Mouse (Mus musculus): ENCODE results near the gene Angpt4. TPM values are rescaled to one million over a fixed set of nuclear protein-coding genes. Genes with fewer than 3 reads are reported as not detected.

Angpt4 gene
- total and polyA plus RNA-seq, 3 experiments = 0.04 TPM; not detected in 2

GRCm38 (mm10) chr2:151898106-151898505 lies 12.9 kb upstream of the Angpt4 start:
- dilution Hi-C loops (cut with MboI; ENCODE audit: extremely low pct_ligation_motif_present, extremely low pct_unique_long_range_greater_than_20kb, low sequenced_read_pairs) (no loop called here), in situ Hi-C loops (cut with MboI; ENCODE audit: low pct_ligation_motif_present, low pct_unique_long_range_greater_than_20kb, low sequenced_read_pairs) (no loop called here)
- H3K9ac ChIP-seq (ENCODE audit: insufficient read depth, low read depth) = no peak overlapping the region
- H3K27me3 ChIP-seq (replicated peaks) = peaks cover 90% of the 10 kb centered on the region
- H3K9me3 ChIP-seq (replicated peaks; ENCODE audit: low read length) = peaks cover 3% of the 10 kb centered on the region
- no peak overlapping the region for H3K4me3 ChIP-seq (replicated peaks in 1 of 3; ENCODE audit: low read depth in 2 of 3, low read length in 2 of 3, poor library complexity in 1 of 3)
- H3K4me1 ChIP-seq (ENCODE audit: control insufficient read depth in 1 of 2, insufficient read depth in 2 of 2) = no peaks in the 10 kb centered on the region
- no peaks in the 10 kb centered on the region for H3K36me3 ChIP-seq (replicated peaks in 1 of 2; ENCODE audit: control insufficient read depth in 1 of 2, insufficient read depth in 1 of 2, low read length in 1 of 2)
- no peaks in the 10 kb centered on the region for H3K79me2 ChIP-seq (replicated peaks; ENCODE audit: control insufficient read depth, extremely low read depth, insufficient read depth, poor library complexity, severe bottlenecking)
- DNase-seq (ENCODE audit: extremely low read depth) = no peak
- H3K27ac ChIP-seq (ENCODE audit: insufficient read depth, low read depth) = no peak overlapping the region
- TF ChIP-seq PAX5 (IDR thresholded peaks at IDR 0.05; ENCODE audit: low read length) (no peak), KAT2A (IDR thresholded peaks at IDR 0.05; ENCODE audit: insufficient replicate concordance, low read length) (no peak), ZKSCAN1 (IDR thresholded peaks at IDR 0.05; ENCODE audit: borderline replicate concordance, low read depth, low read length) (no peak), TBP (conservative IDR thresholded peaks at IDR 0.05; ENCODE audit: low read depth, low read length) (no peak), MYC (IDR thresholded peaks at IDR 0.05; ENCODE audit: low read depth, low read length) (no peak), JUN (IDR thresholded peaks at IDR 0.05; ENCODE audit: insufficient read depth, low read depth, low read length) (no peak), UBTF (IDR thresholded peaks at IDR 0.05; ENCODE audit: low read depth, low read length) (no peak), USF1 (IDR thresholded peaks at IDR 0.05; ENCODE audit: low read depth, low read length) (no peak)
- H3K4me2 ChIP-seq (ENCODE audit: insufficient read depth, low read depth, poor library complexity, severe bottlenecking) = no peak overlapping the region

GRCm38 (mm10) chr2:151900845-151901244 lies 10.2 kb upstream of the Angpt4 start:
- no peaks in the 10 kb centered on the region for H3K4me1 ChIP-seq (ENCODE audit: control insufficient read depth in 1 of 2, insufficient read depth in 2 of 2)
- peaks cover 3% of the 10 kb centered on the region for H3K9me3 ChIP-seq (replicated peaks; ENCODE audit: low read length)
- dilution Hi-C loops (cut with MboI; ENCODE audit: extremely low pct_ligation_motif_present, extremely low pct_unique_long_range_greater_than_20kb, low sequenced_read_pairs) (no loop called here), in situ Hi-C loops (cut with MboI; ENCODE audit: low pct_ligation_motif_present, low pct_unique_long_range_greater_than_20kb, low sequenced_read_pairs) (no loop called here)
- no peak overlapping the region for H3K4me2 ChIP-seq (ENCODE audit: insufficient read depth, low read depth, poor library complexity, severe bottlenecking)
- DNase-seq (ENCODE audit: extremely low read depth) = no peak
- H3K27me3 ChIP-seq (replicated peaks) = peaks cover 87% of the 10 kb centered on the region
- H3K79me2 ChIP-seq (replicated peaks; ENCODE audit: control insufficient read depth, extremely low read depth, insufficient read depth, poor library complexity, severe bottlenecking) = no peaks in the 10 kb centered on the region
- H3K4me3 ChIP-seq (replicated peaks in 1 of 3; ENCODE audit: low read depth in 2 of 3, low read length in 2 of 3, poor library complexity in 1 of 3) = no peak overlapping the region
- no peak for TF ChIP-seq PAX5 (IDR thresholded peaks at IDR 0.05; ENCODE audit: low read length)
- no peak for TF ChIP-seq NRF1 (IDR thresholded peaks at IDR 0.05; ENCODE audit: low read depth, low read length)
- TF ChIP-seq SIN3A (IDR thresholded peaks at IDR 0.05; ENCODE audit: low read length) = no peak
- TF ChIP-seq TBP (conservative IDR thresholded peaks at IDR 0.05; ENCODE audit: low read depth, low read length) = no peak
- no peak for TF ChIP-seq ZC3H11A (IDR thresholded peaks at IDR 0.05; ENCODE audit: low read depth, low read length)
- no peak for TF ChIP-seq CTCF (conservative IDR thresholded peaks at IDR 0.05 in 1 of 2, IDR thresholded peaks at IDR 0.05 in 1 of 2; ENCODE audit: low read depth in 2 of 2, low read length in 2 of 2)
- TF ChIP-seq MAZ (IDR thresholded peaks at IDR 0.05; ENCODE audit: low read depth, low read length) = no peak
- no peak overlapping the region for H3K9ac ChIP-seq (ENCODE audit: insufficient read depth, low read depth)
- no peak overlapping the region for H3K27ac ChIP-seq (ENCODE audit: insufficient read depth, low read depth)
- H3K36me3 ChIP-seq (replicated peaks in 1 of 2; ENCODE audit: control insufficient read depth in 1 of 2, insufficient read depth in 1 of 2, low read length in 1 of 2) = no peaks in the 10 kb centered on the region

- in situ Hi-C loops (cut with MboI; ENCODE audit: low pct_ligation_motif_present, low pct_unique_long_range_greater_than_20kb, low sequenced_read_pairs) = no loop called here
- Histone ChIP-seq H3K27me3 (replicated peaks) (peaks cover 89% of the 10 kb centered on the region), H3K27ac (ENCODE audit: insufficient read depth, low read depth) (no peak overlapping the region), H3K9me3 (replicated peaks; ENCODE audit: low read length) (no peaks in the 10 kb centered on the region), H3K9ac (ENCODE audit: insufficient read depth, low read depth) (no peak overlapping the region), H3K4me2 (ENCODE audit: insufficient read depth, low read depth, poor library complexity, severe bottlenecking) (no peak overlapping the region), H3K79me2 (replicated peaks; ENCODE audit: control insufficient read depth, extremely low read depth, insufficient read depth, poor library complexity, severe bottlenecking) (no peaks in the 10 kb centered on the region), H3K36me3 (replicated peaks in 1 of 2; ENCODE audit: control insufficient read depth in 1 of 2, insufficient read depth in 1 of 2, low read length in 1 of 2) (no peaks in the 10 kb centered on the region), H3K4me3 (replicated peaks in 1 of 3; ENCODE audit: low read depth in 2 of 3, low read length in 2 of 3, poor library complexity in 1 of 3) (no peak overlapping the region), H3K4me1 (ENCODE audit: control insufficient read depth in 1 of 2, insufficient read depth in 2 of 2) (no peaks in the 10 kb centered on the region; a peak in 1 of 4 replicates)
- no peak for TF ChIP-seq TBP (conservative IDR thresholded peaks at IDR 0.05; ENCODE audit: low read depth, low read length)
- TF ChIP-seq MEF2A (IDR thresholded peaks at IDR 0.05; ENCODE audit: borderline replicate concordance, low read depth, low read length) = no peak
- no peak for TF ChIP-seq CHD2 (IDR thresholded peaks at IDR 0.05; ENCODE audit: low read length)
- TF ChIP-seq MAFK (IDR thresholded peaks at IDR 0.05; ENCODE audit: insufficient replicate concordance, low read length) = no peak
- no peak for DNase-seq (ENCODE audit: extremely low read depth)
- dilution Hi-C loops (cut with MboI; ENCODE audit: extremely low pct_ligation_motif_present, extremely low pct_unique_long_range_greater_than_20kb, low sequenced_read_pairs) = no loop called here
These were observed 7.7 kb upstream of the Angpt4 start for GRCm38 (mm10) chr2:151903267-151903666.
